Mouse (Mus musculus) urinary bladder, postnatal 4 days (tissue): ENCODE data around the gene Recql5.
A peak's percentile ranks its signal among the peaks of the same experiment; 100 is the strongest.

Source experiments
- DNase-seq, 2 experiments: peaks; one replicate each; pipeline ENCODE4 v3.0.0; 2021 to 2022; ENCODE audit warnings: low spot score in 2 of 2

The Recql5 gene

GRCm38 (mm10) chr11:115939690-115940329 is 6.5 kb upstream of the Recql5 start:
- DNase-seq, result no peak

- DNase-seq, result no peak
These were observed 452 bp upstream of the Recql5 start for GRCm38 (mm10) chr11:115933747-115934110.

- DNase-seq, result no peak
These were observed 2.0 kb downstream of the Recql5 start for GRCm38 (mm10) chr11:115931235-115931634.

- DNase-seq, result no peak
These were observed 3.5 kb downstream of the Recql5 start for GRCm38 (mm10) chr11:115929818-115930217.

- no peak for DNase-seq
These were observed 4.2 kb downstream of the Recql5 start for GRCm38 (mm10) chr11:115929031-115929430.

GRCm38 (mm10) chr11:115921986-115922385 is 11.3 kb downstream of the Recql5 start:
- DNase-seq, result no peak

- no peak for DNase-seq
These were observed 13.0 kb downstream of the Recql5 start for GRCm38 (mm10) chr11:115920110-115920818.

GRCm38 (mm10) chr11:115919073-115919472 is 14.2 kb downstream of the Recql5 start:
- no peak for DNase-seq

GRCm38 (mm10) chr11:115918637-115919036 is 14.6 kb downstream of the Recql5 start:
- no peak for DNase-seq

- DNase-seq, result no peak
These were observed 16.7 kb downstream of the Recql5 start for GRCm38 (mm10) chr11:115916579-115916978.

- DNase-seq, result no peak
These were observed 21.5 kb downstream of the Recql5 start, which contains the start of gene Smim6 for GRCm38 (mm10) chr11:115911632-115912376. Gene Smim6, plus strand, starts transcription at chr11:115912017.

GRCm38 (mm10) chr11:115911134-115911561 is 22.1 kb downstream of the Recql5 start:
- DNase-seq, result no peak

- no peak for DNase-seq
These were observed 26.8 kb downstream of the Recql5 start for GRCm38 (mm10) chr11:115906521-115906920.

GRCm38 (mm10) chr11:115906116-115906515 is 27.2 kb downstream of the Recql5 start:
- no peak for DNase-seq

GRCm38 (mm10) chr11:115904956-115905790 is 28.1 kb downstream of the Recql5 start:
- peak in 1 of 2 experiments; percentile 60 for DNase-seq

- no peak for DNase-seq
These were observed 28.9 kb downstream of the Recql5 start for GRCm38 (mm10) chr11:115904231-115904955.

GRCm38 (mm10) chr11:115903384-115904230 is 29.7 kb downstream of the Recql5 start:
- peak; percentile 55 to 57 for DNase-seq

GRCm38 (mm10) chr11:115902831-115903230 is 30.4 kb downstream of the Recql5 start:
- peak; percentile 54 to 75 for DNase-seq

GRCm38 (mm10) chr11:115902177-115902576 is 31.1 kb downstream of the Recql5 start:
- DNase-seq, result no peak
